Mouse (Mus musculus): Measurements from ENCODE around the gene Rap1gap. TPM values are rescaled to one million over a fixed set of nuclear protein-coding genes. Genes with fewer than 3 reads are reported as not detected.

The Rap1gap gene
- total RNA-seq, 2 experiments from 2014 or later = 5.4 to 10.7 TPM

DNA sequence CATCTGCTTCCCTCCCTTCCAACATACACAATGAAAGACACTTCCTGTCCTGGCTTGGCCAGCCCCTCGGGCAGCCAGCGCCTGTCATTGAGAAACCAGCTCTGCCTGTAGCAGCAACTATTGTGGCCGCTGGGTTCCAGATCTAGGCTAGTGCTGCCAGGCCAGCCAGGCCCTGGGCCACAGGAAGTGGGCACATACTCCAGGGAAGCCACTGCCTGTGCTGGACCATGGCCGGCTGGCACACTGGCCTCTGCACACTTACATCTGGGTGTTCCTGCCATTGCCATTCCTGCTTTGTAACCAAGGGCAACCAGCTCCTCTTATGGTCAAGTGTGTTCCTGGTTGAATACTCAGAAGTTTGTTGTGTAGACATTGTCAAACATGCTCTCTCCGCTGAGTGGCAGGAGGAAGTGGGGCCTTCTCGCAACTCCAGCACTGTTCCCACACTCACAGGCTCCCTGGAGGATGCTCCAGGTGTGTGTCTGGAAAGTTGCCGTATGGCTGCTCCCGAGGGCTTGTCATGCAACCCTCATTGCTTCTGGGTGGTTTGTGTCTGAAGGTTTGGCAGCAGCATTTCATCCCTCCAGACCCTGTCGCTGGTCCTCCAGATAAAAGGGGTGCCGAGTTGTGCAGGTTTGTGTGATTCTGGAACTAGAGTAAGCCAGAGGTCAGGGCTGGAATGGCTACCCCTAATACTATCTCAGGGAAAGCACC lies 4.0 kb upstream of the Rap1gap start:
- no peak for DNase-seq

GRCm38 (mm10) chr4:137661078-137661450 lies 3.5 kb upstream of the Rap1gap start:
- intact Hi-C loops (cut with DNase I) = no loop called here
- DNase-seq = no peak

More for the DNA sequence above, 4.0 kb upstream of the Rap1gap start:
- intact Hi-C loops (cut with DNase I) = no loop called here

- DNase-seq = no peak
- intact Hi-C loops (cut with DNase I) = no loop called here
Measured at GRCm38 (mm10) chr4:137661547-137661946, 3.0 kb upstream of the Rap1gap start.

DNA sequence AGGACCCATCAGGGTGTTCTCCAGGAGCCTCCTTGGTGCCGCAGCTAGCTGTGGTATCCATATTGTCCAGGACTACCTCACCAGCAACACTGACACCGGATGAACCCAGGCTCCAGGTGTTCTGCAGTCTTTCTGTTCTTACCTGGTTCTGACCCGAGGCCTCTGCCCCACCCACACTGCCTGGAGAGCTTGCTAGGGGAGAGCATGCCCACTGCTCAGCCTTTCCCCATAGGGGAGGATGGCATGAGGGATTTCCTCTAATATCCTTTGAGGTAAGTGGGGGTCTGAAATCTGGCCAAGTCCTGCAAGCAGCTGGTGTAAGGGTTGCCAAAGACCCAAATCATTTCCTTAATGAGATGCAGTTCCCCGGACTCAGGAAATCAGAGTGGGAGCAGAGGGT lies 1.0 kb upstream of the Rap1gap start:
- intact Hi-C loops (cut with DNase I) = no loop called here
- no peak for DNase-seq

DNA sequence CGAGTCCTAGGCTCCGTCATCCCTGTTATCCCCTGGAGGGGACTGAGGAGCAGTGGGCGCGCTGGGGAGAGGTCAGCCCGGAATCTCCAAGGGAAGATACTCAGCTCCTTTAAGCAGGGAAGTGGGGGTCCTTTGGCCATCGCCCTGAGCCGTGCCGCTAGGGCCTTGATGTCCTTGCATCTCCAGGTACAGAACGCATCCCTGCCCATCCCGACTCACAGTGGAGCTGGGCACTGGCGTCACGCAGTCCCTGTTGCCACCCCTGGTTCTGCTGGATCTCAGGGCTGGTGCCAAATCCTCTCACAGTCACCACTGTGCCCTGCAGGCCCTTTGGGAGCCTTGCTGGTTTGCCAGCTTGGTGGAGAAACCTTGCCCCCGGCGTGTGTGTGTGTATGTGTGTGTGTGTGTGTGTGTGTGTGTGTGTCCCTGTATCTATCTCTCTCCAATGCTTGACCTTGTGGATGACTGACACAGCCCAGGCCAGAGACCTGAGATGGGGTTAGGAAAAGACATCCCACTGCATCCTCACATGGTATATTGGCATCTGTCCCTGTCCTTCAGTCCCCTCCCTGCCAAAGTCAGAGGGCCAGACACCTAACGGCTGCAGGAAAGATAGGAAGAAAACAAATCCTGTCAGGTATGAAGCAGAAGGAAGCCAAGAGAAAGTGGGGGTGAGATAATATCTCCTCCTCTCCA lies 602 bp downstream of the Rap1gap start:
- DNase-seq = no peak
- intact Hi-C loops (cut with DNase I) = no loop called here

GRCm38 (mm10) chr4:137665791-137666190 lies 1.3 kb downstream of the Rap1gap start:
- DNase-seq = no peak
- intact Hi-C loops (cut with DNase I) = no loop called here

GRCm38 (mm10) chr4:137666283-137666957 lies 1.9 kb downstream of the Rap1gap start:
- intact Hi-C loops (cut with DNase I) = no loop called here
- DNase-seq = no peak

DNA sequence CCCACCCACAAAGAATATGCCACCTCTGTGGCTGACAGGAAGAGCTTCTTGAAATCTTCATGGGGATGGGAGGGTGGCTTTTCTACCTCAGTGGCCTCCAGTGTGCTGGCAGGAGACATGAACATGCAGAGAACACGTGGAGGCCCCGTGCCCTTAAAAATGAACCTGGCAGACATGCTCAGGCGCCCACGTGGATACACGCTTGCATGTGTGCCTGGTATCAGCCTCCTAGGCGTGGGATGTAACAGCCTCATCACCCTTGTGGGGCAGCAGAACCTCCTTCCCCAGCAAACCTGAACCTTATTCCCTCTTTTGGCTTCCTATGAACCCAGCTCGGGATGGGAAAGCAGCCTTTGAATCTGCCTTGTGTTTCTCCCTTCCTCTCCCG lies 2.4 kb downstream of the Rap1gap start:
- no peak for DNase-seq
- intact Hi-C loops (cut with DNase I) = no loop called here

DNA sequence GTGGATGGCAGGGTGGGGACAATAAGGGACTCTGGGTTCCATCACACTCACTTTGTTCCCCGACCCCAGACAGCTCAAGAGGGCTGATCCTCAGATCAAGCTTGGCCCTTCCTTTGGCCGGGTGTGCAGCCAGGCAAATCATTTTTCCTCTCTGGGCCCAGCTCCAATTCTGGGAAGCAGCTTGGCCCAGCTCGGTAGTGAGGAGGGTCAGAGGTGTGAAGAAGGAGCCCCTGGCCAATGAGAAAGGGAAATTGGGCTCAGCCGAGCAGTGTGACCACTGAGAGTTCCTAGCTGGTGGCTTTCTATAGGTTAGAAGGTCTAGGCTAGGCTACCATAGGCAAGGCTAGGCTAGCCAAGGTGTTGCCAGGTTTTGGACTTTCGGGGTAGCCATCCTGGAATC lies 3.2 kb downstream of the Rap1gap start:
- DNase-seq = no peak
- intact Hi-C loops (cut with DNase I) = no loop called here

GRCm38 (mm10) chr4:137671711-137672500 lies 7.4 kb downstream of the Rap1gap start:
- DNase-seq = no peak
- intact Hi-C loops (cut with DNase I) = no loop called here

DNA sequence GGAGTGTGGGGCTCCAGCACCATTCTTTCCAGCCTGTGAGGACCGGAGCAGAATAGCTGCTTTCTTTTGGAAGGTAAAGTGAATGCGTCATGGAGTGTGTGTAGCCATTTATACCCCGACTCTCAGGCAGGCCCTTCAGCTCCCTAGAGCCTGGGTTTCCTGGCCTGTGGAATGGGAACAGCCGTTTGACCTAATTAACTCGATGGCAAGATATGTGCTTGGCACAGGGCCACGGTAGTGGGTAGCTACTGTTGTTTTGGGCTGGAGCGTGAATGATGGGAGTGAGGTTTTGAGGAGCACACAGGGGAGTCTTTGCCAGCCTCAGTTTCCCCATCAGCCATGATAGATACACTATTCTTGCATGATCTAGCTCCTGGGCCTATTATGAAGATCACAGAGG lies 11.0 kb downstream of the Rap1gap start:
- no peak for DNase-seq
- intact Hi-C loops (cut with DNase I) = loop anchor here (5.0 kb wide), 1 partner anchor 162 kb away; no protein-coding TSS in a partner anchor

GRCm38 (mm10) chr4:137676057-137676456 lies 11.5 kb downstream of the Rap1gap start:
- peak; percentile 54 to 69 for DNase-seq
- intact Hi-C loops (cut with DNase I) = loop anchor here (5.0 kb wide), 1 partner anchor 161 kb away; no protein-coding TSS in a partner anchor

GRCm38 (mm10) chr4:137676700-137677484 lies 12.4 kb downstream of the Rap1gap start:
- intact Hi-C loops (cut with DNase I) = loop anchor here (5.0 kb wide), 1 partner anchor 160 kb away; no protein-coding TSS in a partner anchor
- DNase-seq = no peak

DNA sequence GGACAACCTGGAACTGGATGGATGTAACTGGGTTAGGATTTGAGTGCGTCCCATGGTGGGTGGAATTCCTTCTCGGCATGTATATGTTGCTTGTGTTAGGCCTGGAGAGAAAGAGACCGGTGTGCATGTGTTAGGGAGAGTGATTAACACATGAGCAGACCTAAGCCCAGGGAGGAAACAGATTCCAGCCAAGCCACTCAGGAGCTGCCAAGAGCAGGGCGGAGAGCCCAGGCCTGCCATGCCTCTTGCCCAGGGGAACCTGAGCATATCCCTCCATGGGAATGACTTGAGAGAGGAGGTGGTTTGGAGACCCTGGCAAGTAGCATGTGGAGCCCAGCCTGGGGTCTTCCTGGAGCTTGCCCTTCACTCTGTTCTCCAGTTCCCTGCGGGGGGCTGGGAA lies 13.4 kb downstream of the Rap1gap start:
- DNase-seq = no peak
- intact Hi-C loops (cut with DNase I) = loop anchor here (5.0 kb wide), 1 partner anchor 159 kb away; no protein-coding TSS in a partner anchor

- DNase-seq = no peak
- intact Hi-C loops (cut with DNase I) = loop anchor here (5.0 kb wide), 1 partner anchor 159 kb away; no protein-coding TSS in a partner anchor
Measured at GRCm38 (mm10) chr4:137678568-137678967, 14.0 kb downstream of the Rap1gap start.

DNA sequence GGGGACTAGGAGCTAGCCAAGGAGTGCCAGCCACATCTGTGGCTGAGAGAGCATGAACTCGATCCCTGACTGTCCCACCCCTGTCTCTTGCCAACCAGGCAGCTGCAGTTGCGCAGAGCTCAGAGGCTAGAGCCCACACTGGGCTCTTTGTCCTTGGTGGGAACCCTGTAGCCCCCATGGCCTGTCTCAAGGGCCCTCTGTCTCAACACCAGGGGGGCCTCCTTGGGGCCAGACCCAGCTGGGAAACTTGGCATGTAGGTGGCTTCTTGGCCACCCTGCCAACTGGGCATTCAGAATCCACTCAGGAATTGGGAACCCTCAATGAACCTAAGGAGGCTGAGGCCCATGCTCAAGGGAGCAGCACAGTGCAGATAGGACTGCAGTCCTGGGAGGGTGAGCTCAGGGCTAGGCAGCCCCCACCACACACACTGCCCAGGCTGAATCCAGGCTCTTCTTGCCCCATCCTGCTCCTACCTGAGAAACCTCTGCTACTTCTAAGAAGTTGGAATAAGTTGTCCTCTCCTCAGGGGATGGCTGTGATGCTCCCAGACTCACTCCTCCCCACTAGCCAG lies 15.5 kb downstream of the Rap1gap start:
- intact Hi-C loops (cut with DNase I) = loop anchor here (5.0 kb wide), 1 partner anchor 157 kb away; no protein-coding TSS in a partner anchor
- DNase-seq = no peak

DNA sequence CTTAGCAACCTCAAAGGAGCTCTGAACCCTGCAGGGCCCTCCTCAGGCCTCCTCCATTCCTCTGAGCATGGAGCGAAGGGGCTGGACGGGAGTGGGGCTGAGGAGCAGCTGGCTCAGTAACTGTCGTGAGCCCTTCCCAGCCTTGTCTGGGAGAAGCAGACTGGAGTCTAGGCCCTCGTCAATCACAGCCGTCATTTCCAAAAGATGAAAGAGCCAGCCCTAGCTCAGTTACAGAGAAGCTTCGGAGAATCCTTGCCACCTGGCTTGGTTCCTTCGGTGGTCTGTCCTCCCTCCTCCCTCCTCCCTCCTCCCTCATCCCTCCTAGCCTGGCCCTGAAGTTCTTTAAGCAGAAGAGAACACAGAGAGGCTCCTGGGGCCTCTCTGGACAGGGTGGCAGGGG lies 16.2 kb downstream of the Rap1gap start:
- intact Hi-C loops (cut with DNase I) = no loop called here
- DNase-seq = no peak

- intact Hi-C loops (cut with DNase I) = no loop called here
- no peak for DNase-seq
Measured at GRCm38 (mm10) chr4:137681408-137682104, 17.0 kb downstream of the Rap1gap start.
